Comparison of ENCODE assay signal across 8 mouse cellular contexts in the genomic region with DNA sequence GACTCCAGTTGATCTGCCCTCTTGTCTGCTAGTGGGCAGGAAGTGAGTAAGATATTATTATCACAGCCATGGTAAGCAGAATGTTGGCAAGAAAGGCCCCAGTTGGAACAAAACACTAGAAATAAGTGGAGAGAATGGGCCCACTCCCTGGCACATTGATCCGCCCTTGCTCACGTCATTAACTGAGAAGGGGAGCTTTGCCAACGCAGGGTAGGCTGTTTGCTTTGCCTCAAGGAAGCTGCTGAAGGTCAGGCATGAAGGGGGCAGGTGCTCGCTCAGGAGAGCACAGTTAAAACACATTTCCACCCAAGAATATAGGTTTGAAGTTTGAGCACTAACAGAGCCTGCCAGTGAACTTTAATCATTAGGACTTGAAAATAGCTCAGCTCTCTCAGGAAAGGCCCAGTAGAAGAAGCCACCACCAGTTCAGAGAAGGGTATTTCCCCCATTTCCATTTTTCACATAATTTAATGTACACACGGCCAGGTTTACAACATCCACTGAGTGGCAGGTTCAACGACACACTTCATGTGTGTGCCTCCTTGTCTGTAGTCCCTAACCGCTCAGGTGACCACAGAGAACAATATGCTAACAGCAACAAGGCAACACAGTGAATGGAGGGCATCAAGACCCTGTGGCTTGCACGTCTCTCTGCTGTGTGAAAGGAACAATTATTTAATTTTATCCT.
DNase-seq lines count a peak whose midpoint lies in the region; ATAC-seq lines count a peak whose summit lies in the region.

No protein-coding gene starts in this region.

- DNase-seq in frontal cortex, adult 2 months (ENCODE audit: extremely low spot score in 1 of 2, low spot score in 1 of 2), result no peak
- DNase-seq in lung, postnatal 14 days, result peak; percentile 70
- DNase-seq in cerebellum, postnatal 25 days, result no peak
- DNase-seq in spleen, postnatal 14 days (ENCODE audit: low spot score in 2 of 2), result no peak

- ATAC-seq in frontal cortex, adult (ENCODE audit: low TSS enrichment), result 0 out of 2 replicates have a peak, but pooled peaks have one; percentile 40
- ATAC-seq in CD4-positive, CD25-positive, alpha-beta regulatory T cell, adult 4 months, result peak; percentile 65
- ATAC-seq in inflammation-experienced regulatory T-cells, adult 6 months, result peak; percentile 67
- ATAC-seq in granulocyte monocyte progenitor cell, adult 5-6 weeks (replicated peaks; ENCODE audit: poor library complexity, severe bottlenecking), result no peak
